Mouse (Mus musculus): ENCODE measurements at regions not wholly inside any gene's neighbourhood (a gene's known extent, or its start where the extent isn't known, plus 50 kb on each side); places are given as distances from the start of the nearest gene placed in this dataset.
"Not testable (repeated sequence)": the region's sequence is repeated elsewhere in the genome, so short reads cannot be mapped to it uniquely, and the experiment has no call there.

DNA sequence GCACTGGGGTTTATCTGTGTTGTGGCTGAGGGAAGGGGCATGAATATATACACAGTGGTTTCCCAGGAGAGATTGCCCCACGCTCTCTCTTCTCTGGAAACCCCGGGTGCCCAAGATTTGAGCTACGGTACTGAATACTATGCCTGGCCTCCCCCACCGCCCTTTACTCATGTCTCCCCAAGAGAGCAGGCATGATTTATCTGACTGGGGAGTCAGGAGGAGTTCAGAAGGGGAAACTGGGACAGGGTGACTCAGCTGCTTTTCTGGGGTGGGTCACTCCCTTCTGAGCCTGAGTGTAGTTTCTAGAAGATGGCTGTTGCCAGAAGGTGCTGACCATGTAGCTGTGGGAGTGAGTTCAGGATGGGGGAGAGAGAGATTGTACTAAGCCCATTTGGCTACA is 92.0 kb upstream of the Lnx1 start:
- no peaks in the 10 kb centered on the region for H3K4me1 ChIP-seq (replicated peaks; ENCODE audit: control insufficient read depth, insufficient read depth, low read length)
- no peak overlapping the region for H3K27ac ChIP-seq (ENCODE audit: control insufficient read depth, insufficient read depth, low read length)
- H3K4me3 ChIP-seq (ENCODE audit: control insufficient read depth, insufficient read depth, low read length) = no peak overlapping the region
- H3K36me3 ChIP-seq (ENCODE audit: control insufficient read depth, insufficient read depth, low read length) = no peaks in the 10 kb centered on the region
- DNase-seq = no peak
- WGBS = 90% methylated on average over 4 of the region's 4 CpGs
- TF ChIP-seq POLR2A (IDR thresholded peaks at IDR 0.05; ENCODE audit: control insufficient read depth, extremely low read depth, insufficient read depth, low read length, poor library complexity) = no peak
- TF ChIP-seq CTCF (IDR thresholded peaks at IDR 0.05; ENCODE audit: borderline replicate concordance, control insufficient read depth, extremely low read depth, insufficient read depth, low read length, poor library complexity) = no peak
- H3K27me3 ChIP-seq (ENCODE audit: control insufficient read depth, insufficient read depth, low read length) = no peaks in the 10 kb centered on the region

DNA sequence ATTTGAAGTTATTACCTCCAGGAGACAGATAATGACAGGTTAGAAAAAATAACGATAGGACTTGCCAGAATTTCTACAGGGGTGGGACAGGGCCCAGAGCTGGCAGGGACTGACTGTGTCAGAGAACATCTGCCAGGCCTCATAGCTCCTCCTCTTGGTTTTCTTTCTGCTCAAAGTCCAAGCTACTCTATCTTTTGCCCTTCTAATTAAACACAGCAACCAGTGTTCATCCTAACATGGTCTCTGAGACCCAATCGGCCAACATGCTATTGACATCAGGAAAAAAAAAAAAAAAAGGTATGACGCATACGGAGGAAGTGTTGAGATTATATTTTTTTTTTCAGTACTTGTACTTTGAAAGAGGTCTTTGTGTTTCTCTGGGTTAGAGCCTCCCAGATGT is 90.7 kb upstream of the Lnx1 start:
- WGBS = 88% methylated on average over 4 of the region's 4 CpGs
- H3K27ac ChIP-seq (ENCODE audit: control insufficient read depth, insufficient read depth, low read length) = no peak overlapping the region
- H3K36me3 ChIP-seq (ENCODE audit: control insufficient read depth, insufficient read depth, low read length) = no peaks in the 10 kb centered on the region
- TF ChIP-seq CTCF (IDR thresholded peaks at IDR 0.05; ENCODE audit: borderline replicate concordance, control insufficient read depth, extremely low read depth, insufficient read depth, low read length, poor library complexity) (no peak), POLR2A (IDR thresholded peaks at IDR 0.05; ENCODE audit: control insufficient read depth, extremely low read depth, insufficient read depth, low read length, poor library complexity) (no peak)
- no peak overlapping the region for H3K4me3 ChIP-seq (ENCODE audit: control insufficient read depth, insufficient read depth, low read length)
- no peak for DNase-seq
- H3K27me3 ChIP-seq (ENCODE audit: control insufficient read depth, insufficient read depth, low read length) = no peaks in the 10 kb centered on the region
- no peaks in the 10 kb centered on the region for H3K4me1 ChIP-seq (replicated peaks; ENCODE audit: control insufficient read depth, insufficient read depth, low read length)

- Histone ChIP-seq H3K36me3 (ENCODE audit: control insufficient read depth, insufficient read depth, low read length) (no peaks in the 10 kb centered on the region), H3K27me3 (ENCODE audit: control insufficient read depth, insufficient read depth, low read length) (no peaks in the 10 kb centered on the region), H3K4me3 (ENCODE audit: control insufficient read depth, insufficient read depth, low read length) (no peak overlapping the region), H3K27ac (ENCODE audit: control insufficient read depth, insufficient read depth, low read length) (no peak overlapping the region), H3K4me1 (replicated peaks; ENCODE audit: control insufficient read depth, insufficient read depth, low read length) (no peaks in the 10 kb centered on the region)
- no peak for TF ChIP-seq POLR2A (IDR thresholded peaks at IDR 0.05; ENCODE audit: control insufficient read depth, extremely low read depth, insufficient read depth, low read length, poor library complexity)
- TF ChIP-seq CTCF (IDR thresholded peaks at IDR 0.05; ENCODE audit: borderline replicate concordance, control insufficient read depth, extremely low read depth, insufficient read depth, low read length, poor library complexity) = no peak
- 51% methylated on average over 8 of the region's 8 CpGs for WGBS
- DNase-seq = no peak
Observed at GRCm38 (mm10) chr5:74792936-74793335, 90.2 kb upstream of the Lnx1 start.

- no peak for TF ChIP-seq CTCF (IDR thresholded peaks at IDR 0.05; ENCODE audit: borderline replicate concordance, control insufficient read depth, extremely low read depth, insufficient read depth, low read length, poor library complexity)
- no peak for TF ChIP-seq POLR2A (IDR thresholded peaks at IDR 0.05; ENCODE audit: control insufficient read depth, extremely low read depth, insufficient read depth, low read length, poor library complexity)
- 13% methylated on average over 7 of the region's 7 CpGs for WGBS
- DNase-seq = peak; percentile 15
- Histone ChIP-seq H3K27ac (ENCODE audit: control insufficient read depth, insufficient read depth, low read length) (no peak overlapping the region), H3K4me3 (ENCODE audit: control insufficient read depth, insufficient read depth, low read length) (no peak overlapping the region), H3K36me3 (ENCODE audit: control insufficient read depth, insufficient read depth, low read length) (no peaks in the 10 kb centered on the region), H3K27me3 (ENCODE audit: control insufficient read depth, insufficient read depth, low read length) (no peaks in the 10 kb centered on the region), H3K4me1 (replicated peaks; ENCODE audit: control insufficient read depth, insufficient read depth, low read length) (no peaks in the 10 kb centered on the region)
Observed at GRCm38 (mm10) chr5:74792301-74792700, 89.6 kb upstream of the Lnx1 start.

DNA sequence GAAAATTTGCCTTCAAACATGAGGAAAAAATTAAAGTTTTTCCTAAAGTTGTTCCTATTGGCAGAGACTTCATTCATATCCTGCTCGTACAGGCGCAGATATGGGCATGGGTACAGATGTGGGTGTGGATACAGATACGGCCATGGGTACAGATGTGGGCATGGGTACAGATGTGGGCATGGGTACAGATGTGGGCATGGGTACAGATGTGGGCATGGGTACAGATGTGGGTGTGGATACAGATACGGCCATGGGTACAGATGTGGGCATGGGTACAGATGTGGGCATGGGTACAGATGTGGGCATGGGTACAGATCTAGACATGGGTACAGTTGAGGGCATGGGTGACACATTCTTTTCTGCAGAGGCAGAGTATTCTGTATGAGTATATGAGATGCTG is 87.8 kb upstream of the Lnx1 start:
- not testable (repeated sequence) for H3K4me1 ChIP-seq (replicated peaks; ENCODE audit: control insufficient read depth, insufficient read depth, low read length)

DNA sequence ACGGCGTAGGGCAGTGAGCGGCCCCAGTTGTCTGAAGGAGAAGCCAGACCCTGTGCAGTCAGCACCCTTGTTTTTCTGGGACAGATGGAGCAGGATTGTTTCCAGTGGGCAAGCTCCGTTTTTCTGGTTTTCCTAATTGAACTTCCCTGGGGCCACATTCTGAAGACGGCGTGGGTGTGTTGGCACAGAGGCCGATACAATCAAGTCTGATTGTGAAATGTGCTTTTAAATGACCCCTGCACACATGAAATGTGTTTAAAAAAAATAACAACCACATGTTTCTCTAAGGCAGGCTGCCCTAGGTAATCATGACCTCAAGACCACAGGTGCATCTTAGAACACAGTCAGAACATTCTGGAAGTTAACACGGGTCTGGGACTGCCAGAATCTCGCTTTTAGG is 81.2 kb upstream of the Lnx1 start:
- Histone ChIP-seq H3K27ac (ENCODE audit: control insufficient read depth, insufficient read depth, low read length) (no peak overlapping the region), H3K27me3 (ENCODE audit: control insufficient read depth, insufficient read depth, low read length) (no peaks in the 10 kb centered on the region), H3K36me3 (ENCODE audit: control insufficient read depth, insufficient read depth, low read length) (no peaks in the 10 kb centered on the region), H3K4me1 (replicated peaks; ENCODE audit: control insufficient read depth, insufficient read depth, low read length) (no peaks in the 10 kb centered on the region), H3K4me3 (ENCODE audit: control insufficient read depth, insufficient read depth, low read length) (no peak overlapping the region)
- TF ChIP-seq CTCF (IDR thresholded peaks at IDR 0.05; ENCODE audit: borderline replicate concordance, control insufficient read depth, extremely low read depth, insufficient read depth, low read length, poor library complexity) = no peak
- TF ChIP-seq POLR2A (IDR thresholded peaks at IDR 0.05; ENCODE audit: control insufficient read depth, extremely low read depth, insufficient read depth, low read length, poor library complexity) = no peak
- DNase-seq = no peak
- WGBS = 91% methylated on average over 9 of the region's 9 CpGs

More for the DNA sequence above, 87.8 kb upstream of the Lnx1 start:
- not testable (repeated sequence) for H3K36me3 ChIP-seq (ENCODE audit: control insufficient read depth, insufficient read depth, low read length); DNase-seq; H3K27me3 ChIP-seq (ENCODE audit: control insufficient read depth, insufficient read depth, low read length); H3K27ac ChIP-seq (ENCODE audit: control insufficient read depth, insufficient read depth, low read length); H3K4me3 ChIP-seq (ENCODE audit: control insufficient read depth, insufficient read depth, low read length)
- 77% methylated on average over 4 of the region's 4 CpGs for WGBS

DNA sequence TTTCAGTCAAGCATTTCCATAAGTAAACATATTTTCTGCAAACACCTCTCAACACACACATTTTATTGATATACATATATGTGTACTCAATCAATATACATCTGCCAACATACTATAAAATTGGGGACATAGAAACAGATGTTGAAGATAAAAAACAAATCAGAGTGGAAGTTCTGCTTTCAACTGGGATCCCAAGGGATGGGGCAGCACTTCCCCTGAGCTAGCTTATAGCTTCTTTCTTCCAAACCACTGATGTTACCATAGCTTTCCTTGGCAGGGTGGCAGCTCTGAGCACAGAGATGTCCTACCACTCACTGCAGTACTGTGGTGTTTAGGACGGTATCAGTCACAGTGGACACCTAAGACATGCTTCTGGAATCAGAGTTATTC is 75.4 kb upstream of the Lnx1 start:
- Histone ChIP-seq H3K4me1 (replicated peaks; ENCODE audit: control insufficient read depth, insufficient read depth, low read length) (no peaks in the 10 kb centered on the region), H3K4me3 (ENCODE audit: control insufficient read depth, insufficient read depth, low read length) (no peak overlapping the region), H3K27ac (ENCODE audit: control insufficient read depth, insufficient read depth, low read length) (no peak overlapping the region), H3K36me3 (ENCODE audit: control insufficient read depth, insufficient read depth, low read length) (no peaks in the 10 kb centered on the region), H3K27me3 (ENCODE audit: control insufficient read depth, insufficient read depth, low read length) (no peaks in the 10 kb centered on the region)
- no peak for DNase-seq
- 90% methylated on average over 1 of the region's 1 CpGs for WGBS
- TF ChIP-seq CTCF (IDR thresholded peaks at IDR 0.05; ENCODE audit: borderline replicate concordance, control insufficient read depth, extremely low read depth, insufficient read depth, low read length, poor library complexity) (no peak), POLR2A (IDR thresholded peaks at IDR 0.05; ENCODE audit: control insufficient read depth, extremely low read depth, insufficient read depth, low read length, poor library complexity) (no peak)

Measured in thymus, adult 2 months (tissue).